Mouse (Mus musculus) spleen, adult 2 months (tissue): ENCODE data around the gene Mrpl28.

ENCODE experiments used
- CTCF ChIP-seq: fragments of 200-500 bp; IDR thresholded peaks from 2 replicates; pipeline ENCODE4 v1.5.1; 2011; ENCODE audit warnings: mild to moderate bottlenecking, inconsistent platforms; ENCODE audit not compliant: insufficient read depth, insufficient read length, insufficient replicate concordance; ENCODE audit errors: extremely low read depth
- POLR2A ChIP-seq: fragments of 200-500 bp; IDR thresholded peaks from 2 replicates; pipeline ENCODE4 v1.6.1; 2011; ENCODE audit warnings: low read depth, low read length, inconsistent platforms

- no peak for TF ChIP-seq CTCF
- TF ChIP-seq POLR2A = no peak
Observed at GRCm38 (mm10) chr17:26124560-26124959, 1.3 kb downstream of the Mrpl28 start.
